Mouse (Mus musculus): ENCODE results near the gene Foxs1.

GRCm38 (mm10) chr2:152924128-152924527 lies 8.9 kb downstream of the Foxs1 start:
- TF ChIP-seq EP300 (IDR thresholded peaks at IDR 0.05; ENCODE audit: low read depth) (no peak), CTCF (IDR thresholded peaks at IDR 0.05; ENCODE audit: low read depth) (no peak)
